Mouse (Mus musculus) frontal cortex, postnatal 25 days (tissue): ENCODE data around the gene Grin3b.

Experiments
- DNase-seq, 2 experiments: peaks; one replicate each; pipeline ENCODE4 v3.0.0; 2022; ENCODE audit warnings: low spot score in 2 of 2

Grin3b gene

GRCm38 (mm10) chr10:79966886-79967400 lies 3.6 kb upstream of the Grin3b start:
- DNase-seq: no peak

GRCm38 (mm10) chr10:79968181-79968580 lies 2.3 kb upstream of the Grin3b start:
- no peak for DNase-seq

- DNase-seq: no peak
Observed at GRCm38 (mm10) chr10:79969124-79969568, 1.4 kb upstream of the Grin3b start.

GRCm38 (mm10) chr10:79971183-79971497 lies 625 bp downstream of the Grin3b start:
- DNase-seq: no peak

- no peak for DNase-seq
Observed at GRCm38 (mm10) chr10:79972831-79973230, 2.3 kb downstream of the Grin3b start.

GRCm38 (mm10) chr10:79974087-79974486 lies 3.6 kb downstream of the Grin3b start:
- no peak for DNase-seq

GRCm38 (mm10) chr10:79974668-79975067 lies 4.2 kb downstream of the Grin3b start:
- no peak for DNase-seq

- no peak for DNase-seq
Observed at GRCm38 (mm10) chr10:79976071-79976721, 5.7 kb downstream of the Grin3b start.

GRCm38 (mm10) chr10:79976722-79977107 lies 6.2 kb downstream of the Grin3b start:
- DNase-seq: no peak

- no peak for DNase-seq
Observed at GRCm38 (mm10) chr10:79977324-79977723, 6.8 kb downstream of the Grin3b start.

- no peak for DNase-seq
Observed at GRCm38 (mm10) chr10:79978061-79978460, 7.5 kb downstream of the Grin3b start.

- no peak for DNase-seq
Observed at GRCm38 (mm10) chr10:79979401-79980155, 9.1 kb downstream of the Grin3b start.

- no peak for DNase-seq
Observed at GRCm38 (mm10) chr10:79983205-79983604, 12.7 kb downstream of the Grin3b start.

GRCm38 (mm10) chr10:79983670-79984069 lies 13.2 kb downstream of the Grin3b start:
- peak; percentile 54 to 58 for DNase-seq

- DNase-seq: peak; percentile 67 to 76
Observed at GRCm38 (mm10) chr10:79984195-79984816, 13.8 kb downstream of the Grin3b start, which contains the start of gene Tmem259. Gene Tmem259, minus strand, starts transcription at chr10:79984330.

GRCm38 (mm10) chr10:79984871-79985270 lies 14.4 kb downstream of the Grin3b start:
- peak; percentile 89 to 92 for DNase-seq

- DNase-seq: peak; percentile 46 to 50
Observed at GRCm38 (mm10) chr10:79985334-79986231, 15.1 kb downstream of the Grin3b start.

GRCm38 (mm10) chr10:79986232-79986878 lies 15.8 kb downstream of the Grin3b start:
- DNase-seq: no peak

- peak; percentile 76 to 77 for DNase-seq
Observed at GRCm38 (mm10) chr10:79986963-79987362, 16.4 kb downstream of the Grin3b start.

GRCm38 (mm10) chr10:79987771-79988505 lies 17.4 kb downstream of the Grin3b start:
- no peak for DNase-seq
